Comparison of ENCODE assay signal across 13 mouse cellular contexts in genomic region chr15:103536456-103536855, GRCm38 (mm10). TPM values are rescaled to one million over a fixed set of nuclear protein-coding genes. Genes with fewer than 3 reads are reported as not detected.
DNase-seq lines count a peak whose midpoint lies in the region; ATAC-seq lines count a peak whose summit lies in the region.
"Had no signal": no experiment of that assay in that cellular context is flagged by ENCODE, and none has a peak within 500 bp of the region (broad histone marks: within the 10 kb centered on the region; RNA-seq: fewer than 3 reads in every experiment).

No protein-coding gene starts in this region.

- H3K4me2 ChIP-seq in heart, embryonic 13.5 days, result peak overlapping the region; percentile 89
- peak overlapping the region; percentile 97 for H3K4me2 ChIP-seq in neural tube, embryonic 11.5 days (ENCODE audit: low read depth)
- H3K4me2 ChIP-seq in stomach, embryonic 15.5 days, result peak overlapping the region; percentile 97

- peaks cover 3% of the 10 kb centered on the region; the same call in 1 of the 2 replicates for H3K36me3 ChIP-seq in heart, embryonic 13.5 days
- no peaks in the 10 kb centered on the region for H3K36me3 ChIP-seq in neural tube, embryonic 11.5 days (ENCODE audit: control insufficient read depth, insufficient read depth, low read length)
- H3K36me3 ChIP-seq in limb, embryonic 10.5 days, result no peaks in the 10 kb centered on the region
- H3K36me3 ChIP-seq in stomach, embryonic 15.5 days, result no peaks in the 10 kb centered on the region

- no peaks in the 10 kb centered on the region for H3K9me3 ChIP-seq in heart, embryonic 13.5 days
- no peaks in the 10 kb centered on the region for H3K9me3 ChIP-seq in neural tube, embryonic 11.5 days (ENCODE audit: control insufficient read depth, low read length)
- H3K9me3 ChIP-seq in limb, embryonic 10.5 days (replicated peaks), result no peaks in the 10 kb centered on the region
- no peaks in the 10 kb centered on the region for H3K9me3 ChIP-seq in stomach, embryonic 15.5 days

- peak overlapping the region; percentile 92 for H3K9ac ChIP-seq in heart, embryonic 13.5 days
- peak overlapping the region; percentile 72; the same call in 1 of the 2 replicates for H3K9ac ChIP-seq in neural tube, embryonic 11.5 days (ENCODE audit: low read length)
- no peak overlapping the region for H3K9ac ChIP-seq in stomach, embryonic 15.5 days

- peaks cover 51% of the 10 kb centered on the region for H3K27me3 ChIP-seq in heart, embryonic 13.5 days (replicated peaks)
- H3K27me3 ChIP-seq in neural tube, embryonic 11.5 days (ENCODE audit: control insufficient read depth, insufficient read depth, low read length), result 0 out of 2 replicates have a peak, but pooled peaks cover 4% of the 10 kb centered on the region
- peaks cover 73% of the 10 kb centered on the region for H3K27me3 ChIP-seq in limb, embryonic 10.5 days (ENCODE audit: low read depth, poor library complexity, severe bottlenecking)
- peaks cover 21% of the 10 kb centered on the region; the same call in 1 of the 2 replicates for H3K27me3 ChIP-seq in stomach, embryonic 15.5 days (replicated peaks)

- peak overlapping the region; percentile 91 for H3K27ac ChIP-seq in heart, embryonic 13.5 days (replicated peaks)
- no peak overlapping the region for H3K27ac ChIP-seq in neural tube, embryonic 11.5 days (ENCODE audit: low read depth, low read length)
- no peak overlapping the region for H3K27ac ChIP-seq in limb, embryonic 10.5 days
- no peak overlapping the region for H3K27ac ChIP-seq in stomach, embryonic 15.5 days

- WGBS in heart, embryonic 13.5 days, result 16% methylated on average over 2 of the region's 2 CpGs
- WGBS in neural tube, embryonic 11.5 days, result 57% methylated on average over 2 of the region's 2 CpGs
- WGBS in limb, embryonic 10.5 days, result 50% methylated on average over 2 of the region's 2 CpGs
- 39% methylated on average over 2 of the region's 2 CpGs for WGBS in stomach, embryonic 15.5 days

- H3K4me3 ChIP-seq in heart, embryonic 13.5 days, result peak overlapping the region; percentile 84
- H3K4me3 ChIP-seq in neural tube, embryonic 11.5 days (ENCODE audit: low read depth, low read length), result no peak overlapping the region; the same call in 1 of the 2 replicates
- no peak overlapping the region for H3K4me3 ChIP-seq in limb, embryonic 10.5 days
- 0 out of 2 replicates have a peak overlapping the region, but pooled peaks have one; percentile 63 for H3K4me3 ChIP-seq in stomach, embryonic 15.5 days (replicated peaks)

- ATAC-seq in heart, embryonic 13.5 days (ENCODE audit: extremely low read depth, insufficient number of reproducible peaks, low FRiP score, low TSS enrichment), result no peak
- no peak for ATAC-seq in neural tube, embryonic 11.5 days (ENCODE audit: insufficient read depth, low FRiP score, low TSS enrichment)
- ATAC-seq in stomach, embryonic 15.5 days (ENCODE audit: insufficient read depth, low FRiP score, low read depth), result no peak
- no peak for ATAC-seq in megakaryocyte progenitor cell, adult 5-6 weeks (replicated peaks; ENCODE audit: poor library complexity)
- ATAC-seq: activated CD4-positive, CD25-positive, alpha-beta regulatory T cell, adult 4 months had no signal

- no peak for DNase-seq in heart, adult 18-20 months
- no peak for DNase-seq in neural tube, embryonic 11.5 days (ENCODE audit: low spot score)
- no peak for DNase-seq in neural tube, embryonic 10.5 days (ENCODE audit: extremely low spot score, low spot score)
- peak; percentile 25 for DNase-seq in limb, embryonic 10.5 days (ENCODE audit: low spot score)
- no peak for DNase-seq in right cerebral cortex, adult 18-20 months

- H3K4me1 ChIP-seq in heart, embryonic 13.5 days, result peaks cover 30% of the 10 kb centered on the region
- peaks cover 5% of the 10 kb centered on the region; the same call in 1 of the 2 replicates for H3K4me1 ChIP-seq in neural tube, embryonic 11.5 days (ENCODE audit: control insufficient read depth, insufficient read depth, low read length)
- peaks cover 25% of the 10 kb centered on the region for H3K4me1 ChIP-seq in limb, embryonic 10.5 days
- H3K4me1 ChIP-seq in stomach, embryonic 15.5 days, result peaks cover 10% of the 10 kb centered on the region; the same call in 1 of the 2 replicates

RNA-seq across cellular contexts. Expression of gene Ppp1r1a, which starts 1.3 kb away (rescaled TPM):
- 77.8 and 86.8 TPM in 2 replicates for polyA plus RNA-seq in heart, embryonic 13.5 days (2015; fragmentation: Nextera tagmentation; extraction: Ambion mirVana)
- total RNA-seq in heart, adult 18-20 months (2021), result 10 to 100 TPM in 1 of 2 experiments, 1 to 10 TPM in 1; 9.9 to 10.1 TPM
- 34.7 and 35.6 TPM in 2 replicates for polyA plus RNA-seq in neural tube, embryonic 11.5 days (2014; fragmentation: Nextera tagmentation; extraction: Ambion mirVana)
- 3.5 and 6.5 TPM in 2 replicates for polyA plus RNA-seq in limb, embryonic 10.5 days (2016; fragmentation: Nextera tagmentation; extraction: Ambion mirVana)
- 12.3 and 13.3 TPM in 2 replicates for polyA plus RNA-seq in stomach, embryonic 15.5 days (2015; fragmentation: Nextera tagmentation; extraction: Ambion mirVana)
- total RNA-seq in megakaryocyte progenitor cell, adult 5-6 weeks (2015), result not detected in 2 replicates
- total RNA-seq in megakaryocyte progenitor cell, adult 5-6 weeks (2017), result not detected in 2 replicates
- total RNA-seq: monocyte, adult 5-6 weeks had no signal

RNA-seq across cellular contexts. Expression of gene Glycam1, which starts 28.4 kb away (rescaled TPM):
- polyA plus RNA-seq in heart, embryonic 13.5 days (2015; fragmentation: Nextera tagmentation; extraction: Ambion mirVana), result not detected in 2 replicates
- total RNA-seq in heart, adult 18-20 months (2021), result 100 to 1,000 TPM in 1 of 2 experiments, not detected in 1; 120 TPM
- not detected in 2 replicates for polyA plus RNA-seq in neural tube, embryonic 11.5 days (2014; fragmentation: Nextera tagmentation; extraction: Ambion mirVana)
- polyA plus RNA-seq in limb, embryonic 10.5 days (2016; fragmentation: Nextera tagmentation; extraction: Ambion mirVana), result not detected in 2 replicates
- not detected in 2 replicates for polyA plus RNA-seq in stomach, embryonic 15.5 days (2015; fragmentation: Nextera tagmentation; extraction: Ambion mirVana)
- total RNA-seq in megakaryocyte progenitor cell, adult 5-6 weeks (2015), result not detected in 2 replicates
- not detected in 2 replicates for total RNA-seq in megakaryocyte progenitor cell, adult 5-6 weeks (2017)
- total RNA-seq: gastrocnemius, adult 8-10 months; left cerebral cortex, postnatal 10 days; monocyte, adult 5-6 weeks had no signal
- polyA plus RNA-seq: activated CD4-positive, CD25-positive, alpha-beta regulatory T cell, adult 4 months; spleen, adult 2 months had no signal

RNA-seq across cellular contexts. Expression of gene Pde1b, which starts 33.6 kb away (rescaled TPM):
- polyA plus RNA-seq in heart, embryonic 13.5 days (2015; fragmentation: Nextera tagmentation; extraction: Ambion mirVana), result 2.7 and 4.2 TPM in 2 replicates
- 1 to 10 TPM in 1 of 2 experiments, under 1 TPM in 1; 0.87 to 1.6 TPM for total RNA-seq in heart, adult 18-20 months (2021)
- 26.8 and 27.6 TPM in 2 replicates for polyA plus RNA-seq in neural tube, embryonic 11.5 days (2014; fragmentation: Nextera tagmentation; extraction: Ambion mirVana)
- 2.0 and 2.9 TPM in 2 replicates for polyA plus RNA-seq in limb, embryonic 10.5 days (2016; fragmentation: Nextera tagmentation; extraction: Ambion mirVana)
- polyA plus RNA-seq in stomach, embryonic 15.5 days (2015; fragmentation: Nextera tagmentation; extraction: Ambion mirVana), result 8.8 and 9.4 TPM in 2 replicates
- 3.8 and 3.9 TPM in 2 replicates for total RNA-seq in megakaryocyte progenitor cell, adult 5-6 weeks (2015)
- total RNA-seq in megakaryocyte progenitor cell, adult 5-6 weeks (2017), result 1.3 and 3.3 TPM in 2 replicates

Comparison
In these comparisons a context has a peak if more than half of its experiments do, and no peak if none do; other contexts are left out.
1. H3K4me3 ChIP-seq: peak in heart, embryonic 13.5 days (single experiment) and stomach, embryonic 15.5 days (single experiment); none in neural tube, embryonic 11.5 days (single experiment) and limb, embryonic 10.5 days (single experiment).
2. Peak in every context shown above with its lines, with median percentiles within 50 percentile points of each other: H3K4me2 ChIP-seq.